Mouse (Mus musculus) duodenum, adult 2 months (tissue): ENCODE results near the gene Higd1c. TPM values are rescaled to one million over a fixed set of nuclear protein-coding genes. Genes with fewer than 3 reads are reported as not detected.

ENCODE experiments used
- polyA plus RNA-seq: library from polyadenylated mRNA; depleted of rRNA; stranded (reverse); fragments of >200 nt; gene quantifications from 2 replicates; pipeline ENCODE4 v1.2.3, GENCODE M21; 2012; ENCODE audit warnings: low replicate concordance; rRNA removed

Gene Higd1c
- not detected in 2 replicates for polyA plus RNA-seq

DNA sequence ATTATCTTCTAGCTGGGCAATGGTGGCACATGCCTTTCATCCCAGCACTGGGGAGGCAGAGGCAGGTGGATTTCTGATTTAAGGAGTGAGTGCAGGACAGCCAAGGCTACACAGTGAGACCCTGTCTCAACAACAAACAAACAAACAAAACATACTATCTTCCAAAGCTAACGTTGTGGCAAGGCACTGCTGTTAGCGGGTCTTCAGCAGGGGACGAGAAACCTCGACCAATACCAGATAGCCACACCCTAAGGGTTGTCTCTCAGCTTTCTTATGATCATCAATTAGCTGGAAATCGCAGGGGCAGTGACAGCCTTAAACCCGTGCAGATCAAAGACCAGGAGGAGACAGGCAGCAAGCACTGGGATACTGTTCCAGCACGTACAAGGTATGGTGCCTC lies at the start of gene Higd1c:
Higd1c (plus strand) TSS at position 301 of the 400 bp plus-strand sequence.

DNA sequence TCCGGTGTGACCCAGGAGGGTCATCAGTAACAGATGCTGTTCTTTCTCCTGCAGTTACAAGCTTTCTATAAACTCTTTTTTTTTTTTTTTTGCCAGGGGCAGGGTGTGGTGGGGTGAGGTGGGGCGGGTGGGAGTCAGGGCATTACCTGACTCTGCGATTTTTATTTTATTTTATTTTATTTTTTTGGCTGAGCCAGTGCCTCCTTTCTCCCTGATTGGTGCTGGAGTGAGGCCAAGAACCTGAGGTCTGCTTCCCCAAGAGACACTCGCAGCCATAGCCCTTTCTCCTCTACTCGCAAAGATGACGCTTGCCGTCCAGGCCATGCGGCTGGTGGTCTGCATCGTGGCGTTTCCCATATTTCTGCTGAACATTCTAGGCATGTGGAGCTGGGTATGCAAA lies 29.7 kb upstream of the Higd1c start, which contains the start of gene Mettl7a3:
Mettl7a3 (plus strand) TSS at position 301 of the 400 bp plus-strand sequence.

DNA sequence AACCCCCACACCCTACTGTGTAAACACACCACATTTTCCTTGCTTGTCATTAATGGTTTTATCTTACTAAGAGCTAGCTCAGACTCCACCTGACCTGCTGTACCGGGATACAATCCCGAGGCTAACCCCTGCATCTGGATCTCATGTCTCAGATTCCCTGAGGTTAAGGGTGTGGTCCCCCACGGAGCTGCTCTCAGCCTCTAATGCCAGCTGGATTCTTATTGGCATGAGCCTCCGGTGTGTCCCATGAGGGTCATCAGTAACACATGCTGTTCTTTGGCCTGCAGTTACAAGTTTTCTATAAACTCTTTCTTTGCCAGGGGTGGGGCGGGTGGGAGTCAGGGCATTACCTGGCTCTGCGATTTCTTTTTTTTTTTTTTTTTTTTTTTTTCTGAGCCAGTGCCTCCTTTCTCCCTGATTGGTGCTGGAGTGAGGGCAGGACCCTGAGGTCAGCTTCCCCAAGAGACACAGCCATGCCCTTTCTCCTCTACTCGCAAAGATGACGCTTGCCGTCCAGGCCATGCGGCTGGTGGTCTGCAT lies 11.6 kb upstream of the Higd1c start, which contains the start of the genes Methig1 and Mettl7a2:
Methig1 (plus strand) TSS at position 439 of the 540 bp plus-strand sequence.
Mettl7a2 (plus strand) TSS at position 490 of the 540 bp plus-strand sequence.

DNA sequence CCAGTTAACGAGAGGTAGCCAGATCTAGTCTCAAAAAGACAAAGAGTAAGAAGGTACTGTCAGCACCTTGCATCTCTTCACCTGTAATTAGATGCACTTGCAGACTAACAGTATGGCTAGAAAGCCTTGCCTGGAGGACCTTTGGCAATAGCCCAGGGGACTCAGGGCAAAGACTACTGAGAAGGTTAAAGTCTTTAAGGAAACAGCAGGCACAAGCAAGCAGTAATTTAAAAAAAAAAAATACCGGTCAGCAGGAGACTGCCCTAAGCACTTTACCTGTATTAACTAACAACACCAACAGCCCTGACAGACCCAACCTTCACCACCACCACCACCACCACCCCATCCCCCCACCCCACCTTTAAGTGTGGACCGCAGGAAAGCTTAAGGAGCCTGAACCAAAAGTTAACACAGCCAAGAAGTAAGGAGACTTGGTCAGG lies 57.4 kb downstream of the Higd1c start, which contains the start of gene Gm5475:
Gm5475 (plus strand) TSS at position 390 of the 440 bp plus-strand sequence.

DNA sequence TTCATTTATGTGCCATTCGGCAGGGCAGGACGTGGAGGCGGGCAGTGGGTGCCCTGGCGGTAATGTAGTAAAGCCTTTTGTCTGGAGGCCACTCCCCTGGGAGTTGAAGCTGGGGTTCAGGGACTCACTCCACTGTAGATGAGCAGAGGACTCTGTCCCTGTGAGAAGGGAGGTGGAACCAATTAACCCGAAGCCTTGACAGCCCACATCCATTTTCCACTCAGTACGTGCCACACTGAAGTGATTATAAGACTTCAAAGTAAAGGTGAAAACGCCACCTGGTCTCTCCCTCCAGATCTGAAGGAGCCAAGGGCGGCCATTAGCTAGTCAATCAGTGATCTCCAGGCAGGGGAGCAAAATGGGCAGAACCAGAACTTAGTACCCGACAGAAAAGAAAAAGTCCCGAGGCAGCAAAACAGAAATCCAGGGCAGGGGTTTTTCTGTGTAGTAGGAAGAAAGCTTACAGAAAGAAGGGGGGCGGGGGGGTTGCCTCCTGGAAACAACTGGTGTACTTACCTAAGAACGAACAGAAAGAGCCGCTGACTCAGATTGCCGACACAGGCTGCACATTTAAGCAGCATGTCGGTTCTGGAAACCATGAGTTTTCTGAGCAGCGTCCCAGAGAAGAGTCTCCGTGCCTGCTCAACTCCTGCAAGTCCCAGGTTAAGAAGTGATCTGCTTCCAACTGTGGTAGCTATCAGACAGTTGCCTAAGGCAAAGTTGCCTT lies 60.2 kb downstream of the Higd1c start, which contains the start of gene Slc11a2:
Slc11a2 (minus strand) TSS at position 677 of the 727 bp plus-strand sequence.

Other genes starting within 250 kb of the Higd1c start
- gene Atf1, start 136.7 kb upstream of the Higd1c start, polyA plus RNA-seq: 29.7 and 31.4 TPM in 2 replicates
- not detected in 2 replicates for gene Tmprss12, start 83.7 kb upstream of the Higd1c start, polyA plus RNA-seq
- 15.9 and 19.0 TPM in 2 replicates for gene Mettl7a1, start 60.4 kb upstream of the Higd1c start, polyA plus RNA-seq
- gene Mettl7a3, start 29.6 kb upstream of the Higd1c start, polyA plus RNA-seq: not detected in 2 replicates
- not detected in 2 replicates for gene Methig1, start 11.4 kb upstream of the Higd1c start, polyA plus RNA-seq
- gene Mettl7a2, start 11.3 kb upstream of the Higd1c start, polyA plus RNA-seq: not detected in 2 replicates
- gene Gm5475, start 57.6 kb downstream of the Higd1c start, polyA plus RNA-seq: 0.15 and 0.36 TPM in 2 replicates
- 44.9 and 232 TPM in 2 replicates for gene Slc11a2, start 60.5 kb downstream of the Higd1c start, polyA plus RNA-seq
- gene Letmd1, start 104.5 kb downstream of the Higd1c start, polyA plus RNA-seq: 26.7 and 30.6 TPM in 2 replicates
- gene Csrnp2, start 130.9 kb downstream of the Higd1c start, polyA plus RNA-seq: 0.83 and 1.2 TPM in 2 replicates
- 3.0 and 5.2 TPM in 2 replicates for gene Tfcp2, start 187.5 kb downstream of the Higd1c start, polyA plus RNA-seq
- gene Pou6f1, start 235.4 kb downstream of the Higd1c start, polyA plus RNA-seq: 5.4 and 7.8 TPM in 2 replicates